Mouse (Mus musculus) cortical plate, adult 2 months (tissue): ENCODE results near the gene Ncbp1.

Source experiments
- CTCF ChIP-seq: fragments of 200-500 bp; IDR thresholded peaks from 2 replicates; pipeline ENCODE4 v1.5.1; 2011; ENCODE audit warnings: mild to moderate bottlenecking, control low read depth, low read length; ENCODE audit not compliant: insufficient read depth; ENCODE audit errors: extremely low read depth
- POLR2A ChIP-seq: fragments of 200-500 bp; IDR thresholded peaks from 2 replicates; pipeline ENCODE4 v1.6.1; 2011; ENCODE audit warnings: mild to moderate bottlenecking, low read length, control low read depth; ENCODE audit not compliant: insufficient read depth; ENCODE audit errors: extremely low read depth

DNA sequence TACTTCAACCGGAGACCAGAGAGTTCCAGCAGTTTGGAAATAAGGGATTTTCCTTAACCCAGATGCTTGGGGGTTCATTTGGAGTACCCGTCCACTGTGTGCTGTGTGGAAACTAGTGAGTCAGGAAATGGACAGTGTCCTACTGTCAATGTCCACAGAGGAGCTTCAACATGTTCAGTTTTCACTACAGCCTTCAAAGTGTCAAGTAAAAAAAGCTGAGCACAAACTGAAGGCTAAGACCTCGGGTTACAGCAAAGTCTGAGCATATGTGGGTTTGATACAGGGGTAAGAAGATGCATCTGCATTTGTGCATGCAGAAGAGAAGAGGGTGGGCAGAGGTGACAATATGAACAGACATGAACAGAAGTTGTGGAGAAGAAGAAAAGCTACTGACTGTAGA, 17.6 kb upstream of the Ncbp1 start:
- TF ChIP-seq POLR2A (no peak), CTCF (no peak)
